Mouse (Mus musculus): ENCODE measurements around the gene Ccnt1.

GRCm38 (mm10) chr15:98514146-98514545 is 56.6 kb downstream of the Ccnt1 start:
- TF ChIP-seq HCFC1 (IDR thresholded peaks at IDR 0.05; ENCODE audit: borderline replicate concordance, insufficient read depth, low read length): no peak
- no peak for TF ChIP-seq ZNF384 (IDR thresholded peaks at IDR 0.05; ENCODE audit: low read depth, low read length)

Data from ES-E14 (cell line).